Mouse (Mus musculus) layer of hippocampus, adult 9-11 months (tissue): ENCODE measurements around the gene Cyp4x1.

ENCODE experiments used
- DNase-seq: peaks from one replicate; pipeline ENCODE4 v3.0.0; 2022

The Cyp4x1 gene

DNA sequence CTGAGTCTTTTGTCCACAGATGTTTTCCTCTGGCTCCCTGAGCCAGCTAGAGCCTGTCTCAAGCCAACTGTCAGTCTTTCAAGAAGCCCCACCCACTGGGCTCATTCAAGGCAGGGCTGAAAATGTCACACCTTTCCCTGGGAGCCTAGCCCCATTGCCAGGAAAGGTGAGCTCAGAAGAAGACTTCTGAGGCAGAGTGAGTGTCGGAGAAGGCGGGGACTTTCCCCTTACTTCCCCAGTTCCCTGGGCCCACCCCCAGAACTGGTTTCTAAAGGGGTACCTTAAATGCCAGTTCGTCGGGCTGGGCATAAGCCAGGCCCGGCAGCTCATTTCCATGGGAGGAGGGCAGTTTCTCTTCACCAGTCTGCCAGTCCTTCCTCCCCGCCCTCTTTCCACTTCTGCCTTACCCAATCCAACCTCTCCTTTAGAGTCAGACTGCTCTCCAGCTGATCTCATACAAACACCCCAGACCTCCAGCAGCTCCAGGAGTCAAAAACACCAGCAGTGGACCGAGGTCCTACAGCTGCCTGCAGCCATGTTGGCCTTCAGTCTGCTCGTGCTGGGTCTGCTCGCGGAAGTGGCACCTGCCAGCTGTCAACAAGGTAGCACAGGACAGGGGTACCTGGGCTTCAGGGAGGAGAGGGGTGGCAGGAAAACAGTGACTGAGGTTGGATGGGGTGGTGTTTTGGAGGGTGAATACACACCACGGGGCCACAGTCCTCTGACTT lies 45.3 kb downstream of the Cyp4x1 start, which contains the start of gene Pdzk1ip1:
Pdzk1ip1 (plus strand) TSS at position 98 of the 728 bp plus-strand sequence.
- DNase-seq: no peak

DNA sequence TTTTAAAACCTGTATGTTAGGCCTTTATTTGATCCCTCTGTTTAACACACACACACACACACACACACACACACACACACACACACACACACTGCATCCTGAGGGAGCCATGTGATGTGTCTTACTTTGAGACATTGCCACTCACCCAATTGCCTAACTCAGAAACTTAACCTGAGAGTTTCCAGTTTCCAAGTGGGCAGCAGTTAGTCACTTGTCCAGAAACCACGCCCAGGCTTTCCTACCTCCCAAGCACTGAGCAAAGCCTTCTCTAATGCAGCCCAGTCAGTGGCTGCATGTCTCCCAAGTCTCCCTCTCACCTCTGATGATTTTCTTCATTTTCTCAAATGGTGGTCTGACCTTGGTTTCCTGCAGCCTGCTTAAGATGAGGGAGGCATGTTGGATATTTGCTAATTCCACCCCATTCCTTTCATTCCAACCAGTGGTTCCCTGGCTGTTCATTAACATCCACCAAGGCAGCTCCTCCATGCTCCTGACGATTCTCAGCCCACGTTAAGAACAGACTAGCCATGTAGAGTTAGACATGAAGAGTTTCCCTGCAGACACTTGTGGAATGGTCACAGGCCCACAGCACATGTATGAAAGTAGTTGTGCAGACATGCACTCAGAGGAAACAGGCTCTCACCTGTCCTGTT lies 47.2 kb downstream of the Cyp4x1 start:
- no peak for DNase-seq

DNA sequence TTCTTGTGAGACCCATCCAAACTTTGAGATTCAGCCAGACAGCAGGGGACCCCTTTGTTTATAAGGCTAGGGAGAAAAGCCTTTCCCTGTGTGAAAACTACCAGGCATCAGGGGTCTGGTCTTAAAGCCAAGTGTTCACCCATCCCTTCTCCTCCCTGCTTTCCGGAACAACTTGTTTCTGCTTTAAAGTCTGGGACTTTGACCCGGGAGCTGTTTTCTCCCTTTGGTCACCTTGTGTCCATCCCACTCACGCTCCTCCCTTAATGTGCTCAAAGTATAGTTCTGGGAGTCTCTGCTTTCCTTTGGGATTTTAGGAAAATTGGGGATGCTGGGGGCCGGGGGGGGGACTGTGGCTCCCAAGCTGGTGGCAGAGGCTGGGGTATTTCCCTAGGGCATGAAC lies 47.8 kb downstream of the Cyp4x1 start:
- DNase-seq: no peak

DNA sequence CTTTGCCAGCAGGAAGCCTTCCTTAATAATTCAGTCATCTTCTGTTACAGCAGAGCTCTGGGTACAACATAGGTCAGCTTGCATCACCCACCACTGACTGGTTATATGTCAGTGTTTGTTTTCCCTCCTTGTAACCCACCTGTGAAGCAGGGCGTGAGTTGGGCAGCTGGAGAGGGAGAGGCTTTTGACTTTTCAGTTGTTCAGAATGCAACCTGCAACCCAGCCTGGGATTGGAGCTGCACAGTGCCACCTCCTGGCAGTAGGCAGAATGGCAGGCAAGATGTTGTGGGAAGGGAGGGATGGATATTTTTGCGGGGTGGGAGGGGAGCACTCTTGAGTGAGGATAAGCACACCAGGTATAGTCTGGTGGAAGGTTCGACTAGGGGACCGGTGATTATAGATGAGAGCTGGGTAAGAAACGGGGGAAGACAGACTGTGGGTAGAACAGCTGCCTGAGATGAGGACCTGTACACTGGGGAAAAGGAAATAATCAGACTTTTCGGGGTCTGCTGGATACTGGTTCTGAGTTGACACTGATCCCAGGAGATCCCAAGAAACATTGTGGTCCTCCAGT lies 48.5 kb downstream of the Cyp4x1 start:
- DNase-seq: no peak

DNA sequence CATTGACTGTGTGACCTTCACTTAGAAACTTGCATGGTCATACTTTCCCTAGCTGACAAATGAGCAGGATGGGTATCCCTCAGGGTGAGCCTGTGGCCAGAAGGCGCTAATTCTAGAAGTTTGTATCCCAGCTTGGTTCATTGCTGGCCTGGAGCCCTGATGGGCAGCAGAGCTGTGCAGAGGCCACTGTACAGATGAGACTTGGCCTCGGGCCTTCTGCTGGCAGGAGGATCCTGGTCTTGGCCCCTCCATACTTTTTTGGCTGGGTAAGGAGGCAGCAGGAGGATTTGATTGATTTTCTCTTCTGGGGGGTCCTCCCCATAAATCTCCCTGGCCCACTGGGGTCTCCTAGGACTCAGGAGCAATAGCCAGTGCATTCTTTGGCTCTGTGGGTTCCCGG lies 51.0 kb downstream of the Cyp4x1 start:
- DNase-seq: no peak

DNA sequence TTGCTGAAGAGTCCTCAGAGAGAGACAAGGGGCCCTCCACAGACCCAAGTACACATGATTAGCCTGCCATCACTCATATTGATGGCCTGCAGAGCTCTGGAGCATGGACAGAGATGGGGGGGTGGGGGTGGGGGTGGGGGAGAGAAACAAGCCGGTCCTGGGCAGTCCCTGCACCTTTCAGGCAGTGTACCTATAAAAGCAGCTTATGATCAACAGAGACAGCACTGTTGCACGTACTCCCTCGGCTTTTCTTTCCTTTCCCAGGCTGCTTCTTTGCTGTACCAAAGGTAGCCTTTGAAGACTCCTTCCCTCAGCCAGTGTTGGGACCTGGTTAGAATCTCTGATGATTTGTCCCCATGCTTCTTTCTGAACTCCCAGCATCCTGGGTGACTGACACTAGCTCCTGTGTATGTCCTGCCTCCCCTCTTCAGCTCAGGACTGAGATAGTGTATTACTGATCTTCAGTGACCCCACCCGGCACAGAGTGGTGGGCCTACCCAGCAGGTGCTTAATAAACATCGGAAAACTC lies 54.2 kb downstream of the Cyp4x1 start:
- DNase-seq: no peak

DNA sequence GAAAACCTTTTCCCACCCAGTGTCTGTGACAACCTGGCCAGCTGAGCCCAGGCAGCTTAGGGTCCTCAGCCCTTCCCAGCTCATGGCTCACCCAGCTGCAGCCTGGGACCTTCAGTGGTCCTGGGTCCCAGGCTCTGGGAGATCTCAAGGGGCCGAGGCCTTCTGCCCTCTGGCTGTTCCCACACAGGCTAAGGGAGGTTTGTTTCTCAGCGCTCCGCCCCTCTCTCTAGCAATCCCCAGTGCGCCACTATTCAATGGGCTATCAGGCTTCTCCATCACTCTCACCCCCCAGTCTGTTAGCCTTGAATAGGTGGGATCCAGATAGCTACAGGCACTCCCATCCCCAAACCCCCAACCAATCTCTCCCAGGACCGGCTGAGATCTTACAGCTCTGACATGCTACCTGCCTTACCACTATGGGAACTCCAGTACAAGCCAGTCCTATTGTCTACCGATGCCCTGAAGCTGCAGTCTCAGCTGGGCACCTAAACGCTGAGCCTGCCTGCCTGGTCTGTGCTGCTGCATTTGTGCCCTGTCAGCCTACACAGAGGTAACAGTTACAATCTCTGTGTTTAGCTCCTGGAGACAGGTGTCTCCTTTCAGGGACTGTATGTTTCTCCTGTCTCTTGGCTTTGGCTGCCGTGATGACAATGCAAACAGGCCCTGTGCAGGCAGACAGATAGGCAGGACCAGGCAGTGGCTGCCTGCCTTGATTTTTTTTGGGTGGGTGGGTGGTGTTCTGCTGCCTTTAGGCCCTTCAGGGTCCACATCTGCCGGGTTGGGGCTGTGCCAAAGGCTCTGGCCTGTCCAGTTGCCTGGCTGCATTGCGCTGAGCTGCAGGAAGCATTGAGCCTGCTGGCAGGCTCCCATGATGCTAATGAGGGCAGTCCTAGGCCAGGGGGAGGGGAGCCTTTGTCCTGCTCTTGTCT lies 54.9 kb downstream of the Cyp4x1 start:
- no peak for DNase-seq

DNA sequence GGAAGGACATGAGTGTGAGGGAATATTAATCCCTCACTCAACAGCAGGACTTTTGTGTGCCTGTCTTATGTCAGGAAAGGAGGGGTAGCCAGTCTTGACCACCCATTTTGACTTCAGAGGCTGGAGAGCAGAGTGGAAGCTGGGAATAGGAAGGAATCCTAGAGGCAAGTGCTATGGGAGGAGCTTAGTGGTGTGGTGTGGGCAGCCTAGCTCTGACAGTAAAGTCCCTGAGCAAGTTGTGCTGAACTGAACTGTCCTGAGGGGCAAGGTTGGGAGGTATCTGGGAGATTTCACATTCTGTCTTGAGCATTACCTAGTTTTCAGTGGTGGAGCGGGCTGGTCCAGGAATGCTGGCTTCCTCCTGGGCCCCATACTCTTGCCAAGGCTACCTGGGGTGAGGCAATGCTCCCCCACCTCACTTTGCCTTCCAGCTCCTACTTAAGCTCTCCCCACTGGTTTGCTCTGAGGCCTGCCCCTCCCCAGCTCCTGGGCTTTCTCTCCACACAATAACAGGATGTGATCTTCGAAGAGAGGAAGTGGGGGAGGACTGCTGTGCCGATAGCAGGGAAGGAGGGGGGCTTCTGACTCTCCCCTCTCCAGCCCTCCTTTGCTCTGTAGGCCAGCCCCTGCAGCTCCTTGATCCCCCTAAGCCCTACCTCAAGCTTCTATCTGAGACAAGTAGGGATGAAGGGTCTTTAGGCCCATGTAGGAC lies 58.7 kb downstream of the Cyp4x1 start:
- DNase-seq: no peak

DNA sequence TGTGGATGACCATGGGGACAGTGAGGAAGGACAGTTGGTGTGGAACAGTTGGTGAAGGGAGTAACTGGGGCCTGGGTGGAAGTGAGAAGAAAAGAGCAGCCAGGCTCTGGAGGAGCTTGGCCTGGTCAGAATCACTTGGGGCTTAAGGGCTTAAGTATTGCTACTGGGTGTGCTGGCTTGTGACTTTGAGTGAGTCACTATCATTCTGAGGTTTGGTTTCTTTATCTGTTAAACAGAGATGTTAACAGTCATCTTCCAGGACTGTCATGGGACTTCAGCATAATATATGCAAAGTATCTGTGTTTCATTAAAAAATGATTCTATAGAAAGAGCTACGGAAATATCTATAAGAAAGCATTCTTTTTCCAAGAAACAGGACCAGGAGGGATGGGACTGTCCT lies 59.3 kb downstream of the Cyp4x1 start:
- DNase-seq: no peak

DNA sequence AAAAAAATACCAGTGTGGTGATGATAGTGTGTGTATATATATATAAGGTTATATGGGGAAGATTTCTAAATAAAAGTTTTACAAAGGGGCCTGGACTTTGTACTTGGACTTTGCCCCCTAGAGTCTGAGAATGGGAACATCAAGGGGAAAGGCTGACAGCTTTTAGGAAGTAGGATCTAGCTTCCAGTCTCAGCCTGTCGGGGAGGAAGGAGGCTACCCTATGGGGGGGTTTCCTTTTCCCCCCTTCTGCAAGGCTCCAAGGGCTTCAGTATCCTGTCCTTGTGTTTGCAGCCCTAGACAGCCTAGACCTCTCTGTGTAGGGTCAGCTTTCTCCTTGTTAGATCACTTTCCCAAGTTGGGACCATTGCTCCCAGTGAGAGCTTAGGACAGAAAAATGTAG lies 62.4 kb downstream of the Cyp4x1 start:
- no peak for DNase-seq

DNA sequence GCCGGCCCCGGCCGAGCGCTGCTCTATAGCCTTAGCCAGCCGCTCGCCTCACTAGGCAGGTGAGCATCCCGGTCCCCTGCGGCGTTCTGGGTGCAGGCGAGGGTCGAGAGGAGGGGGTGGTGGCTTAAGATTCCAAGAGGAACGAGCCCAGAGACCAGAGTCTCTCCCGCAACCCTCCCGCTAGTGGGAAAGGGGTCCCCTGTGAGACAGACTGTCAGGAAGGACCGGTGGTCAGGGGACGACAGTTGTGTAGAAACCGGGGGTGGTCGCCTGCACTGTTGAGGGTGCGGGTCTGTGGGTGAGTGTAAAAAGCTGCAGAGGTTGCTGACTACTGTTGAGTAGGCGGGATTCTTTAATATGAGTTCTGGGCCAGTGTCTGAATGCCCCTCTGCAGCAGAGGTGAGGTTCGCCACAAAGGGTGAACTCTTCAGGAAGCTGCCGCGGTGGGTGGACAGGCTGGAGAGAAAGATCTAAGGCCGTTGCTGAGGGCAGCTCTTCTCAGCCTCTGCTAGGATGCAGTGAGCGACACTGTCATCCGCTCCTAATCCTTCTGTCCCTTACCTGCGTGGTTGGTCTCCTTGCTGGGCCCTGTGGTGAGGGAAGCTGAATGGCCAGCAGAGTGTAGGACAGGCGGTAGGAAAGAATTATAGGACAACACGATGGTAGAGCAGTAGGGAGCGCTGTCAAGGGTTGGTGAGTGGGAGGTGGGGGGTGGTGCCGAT lies 70.4 kb downstream of the Cyp4x1 start:
- DNase-seq: no peak

DNA sequence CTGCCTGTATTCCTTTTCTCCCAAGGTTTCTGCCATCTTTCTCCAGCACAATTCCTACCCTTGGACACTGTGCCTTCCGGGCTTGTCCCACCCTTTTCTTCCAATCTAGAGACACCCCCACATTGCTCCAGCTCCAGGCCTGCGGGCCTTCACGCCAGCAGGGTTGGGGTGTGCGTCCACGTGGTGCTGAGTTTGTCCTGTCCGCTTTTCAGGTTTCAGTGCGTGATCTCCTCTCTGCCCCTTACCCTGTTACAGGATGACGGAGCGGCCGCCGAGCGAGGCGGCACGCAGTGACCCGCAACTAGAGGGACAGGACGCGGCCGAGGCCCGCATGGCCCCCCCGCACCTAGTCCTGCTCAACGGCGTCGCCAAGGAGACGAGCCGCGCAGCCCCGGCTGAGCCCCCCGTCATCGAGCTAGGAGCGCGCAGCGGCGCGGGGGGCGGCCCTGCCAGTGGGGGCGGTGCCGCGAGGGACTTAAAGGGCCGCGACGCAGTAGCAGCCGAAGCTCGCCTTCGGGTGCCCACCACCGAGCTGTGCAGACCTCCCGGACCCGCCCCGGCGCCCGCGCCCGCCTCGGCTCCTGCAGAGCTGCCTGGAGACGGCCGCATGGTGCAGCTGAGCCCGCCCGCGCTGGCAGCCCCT lies 71.1 kb downstream of the Cyp4x1 start:
- no peak for DNase-seq

DNA sequence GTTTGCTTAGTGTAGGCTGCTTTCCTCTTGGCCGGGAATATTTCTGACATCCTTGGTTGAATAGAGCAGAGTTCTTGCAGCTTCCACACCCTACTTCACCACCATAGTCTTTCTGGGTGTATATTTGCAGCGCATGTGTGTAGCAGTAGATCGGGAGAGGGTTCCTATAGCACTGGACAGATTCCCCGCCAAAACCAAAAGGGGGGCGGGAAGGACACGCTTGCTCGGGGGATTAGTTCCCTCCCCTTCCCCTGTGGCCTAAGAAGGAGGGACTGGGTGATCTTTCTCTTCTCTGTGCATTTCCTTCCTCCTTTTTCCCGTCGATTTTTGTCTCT lies 71.6 kb downstream of the Cyp4x1 start:
- no peak for DNase-seq

DNA sequence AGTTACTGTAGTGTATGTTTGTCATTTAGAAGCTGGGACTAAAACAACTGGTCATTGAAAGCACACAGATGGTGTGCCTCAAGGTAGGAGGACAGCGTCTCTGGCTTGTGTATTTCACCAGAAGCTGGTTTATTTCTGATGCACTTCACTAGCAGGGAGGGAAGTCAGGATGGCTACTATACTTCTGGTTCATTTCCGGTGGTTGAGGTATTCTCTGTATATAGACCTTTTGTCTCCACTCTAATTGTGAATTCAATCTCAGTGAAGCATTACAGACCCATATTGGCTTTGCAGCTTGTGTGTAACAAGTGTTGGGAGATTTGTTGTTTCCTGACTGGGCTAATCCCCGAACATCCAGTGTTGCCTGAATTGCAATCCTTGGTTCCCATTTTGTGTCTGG lies 73.3 kb downstream of the Cyp4x1 start:
- DNase-seq: no peak

DNA sequence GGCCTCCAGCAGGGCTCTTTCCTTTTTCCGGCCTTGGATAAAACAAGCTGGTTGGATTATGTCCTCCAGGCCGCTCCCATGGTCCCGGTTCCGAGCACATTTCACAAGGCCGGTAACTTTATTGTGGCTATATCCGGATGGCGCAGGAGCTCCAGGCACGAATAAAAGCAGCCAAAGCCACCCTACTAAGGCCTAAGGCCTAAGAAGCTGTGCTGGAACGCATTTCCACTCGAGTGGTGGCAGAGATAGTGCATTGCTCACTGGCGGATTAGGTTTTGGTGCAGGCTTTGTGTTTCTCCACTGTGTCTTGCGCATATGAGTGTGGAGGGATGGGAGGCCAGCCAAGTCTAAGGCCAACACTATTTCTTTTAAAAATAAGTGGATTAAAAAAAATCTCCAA lies 74.2 kb downstream of the Cyp4x1 start:
- no peak for DNase-seq

DNA sequence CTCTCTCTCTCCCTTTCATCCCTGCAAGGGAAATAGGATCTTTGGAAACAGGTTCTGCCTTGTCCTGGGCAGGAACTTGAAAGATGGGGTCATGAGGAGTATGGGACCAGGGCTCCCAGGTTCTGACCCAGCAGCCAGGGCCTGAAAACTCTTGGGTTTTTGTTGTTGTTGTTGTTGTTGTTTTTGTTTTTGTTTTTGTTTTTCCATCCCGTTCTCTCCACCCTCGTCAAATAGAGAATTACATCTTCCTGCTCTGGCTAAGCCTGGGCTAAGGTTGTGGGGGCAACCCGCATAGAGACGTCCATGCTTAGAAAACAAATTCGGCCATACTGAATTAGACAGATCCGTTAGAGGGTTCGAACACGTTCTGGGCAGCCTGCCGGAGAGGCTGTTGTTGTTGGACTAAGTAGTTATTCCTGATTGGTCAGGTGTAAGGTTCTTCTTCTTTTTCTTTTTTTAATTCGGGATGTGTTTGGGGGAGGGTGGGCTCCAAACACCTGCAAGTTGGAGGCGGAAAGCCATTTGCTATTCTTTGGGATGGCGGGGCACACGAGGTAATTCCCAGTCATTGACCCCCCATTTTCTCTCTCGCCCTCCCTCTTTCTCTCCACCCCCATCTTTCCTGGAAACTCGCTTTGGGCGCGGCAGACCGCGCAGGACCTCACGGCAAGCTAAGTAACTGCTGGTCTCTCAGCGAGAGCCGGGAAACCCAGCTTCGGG lies 75.0 kb downstream of the Cyp4x1 start:
- DNase-seq: no peak

DNA sequence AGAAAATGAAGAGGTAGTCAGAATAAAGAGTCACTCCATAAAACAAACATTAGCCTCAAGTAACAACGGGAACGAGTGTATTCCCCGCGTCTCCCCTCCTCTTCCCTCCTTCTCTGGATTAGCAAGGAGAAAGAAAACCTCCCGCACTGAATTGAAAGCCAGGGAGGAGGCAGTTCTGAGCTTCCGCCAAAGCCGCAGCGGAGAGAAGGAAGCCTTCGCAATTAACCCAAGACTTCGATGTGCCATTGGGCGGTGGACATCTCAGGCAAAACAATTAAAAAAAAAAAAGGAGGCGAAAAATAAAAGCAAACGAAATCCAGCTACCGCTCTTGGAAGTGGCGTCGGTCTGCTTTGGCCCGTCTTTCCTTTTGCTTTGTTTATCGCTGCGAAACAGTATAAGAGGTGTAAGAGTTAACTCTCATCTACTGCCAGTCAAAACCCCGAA lies 75.7 kb downstream of the Cyp4x1 start:
- no peak for DNase-seq

DNA sequence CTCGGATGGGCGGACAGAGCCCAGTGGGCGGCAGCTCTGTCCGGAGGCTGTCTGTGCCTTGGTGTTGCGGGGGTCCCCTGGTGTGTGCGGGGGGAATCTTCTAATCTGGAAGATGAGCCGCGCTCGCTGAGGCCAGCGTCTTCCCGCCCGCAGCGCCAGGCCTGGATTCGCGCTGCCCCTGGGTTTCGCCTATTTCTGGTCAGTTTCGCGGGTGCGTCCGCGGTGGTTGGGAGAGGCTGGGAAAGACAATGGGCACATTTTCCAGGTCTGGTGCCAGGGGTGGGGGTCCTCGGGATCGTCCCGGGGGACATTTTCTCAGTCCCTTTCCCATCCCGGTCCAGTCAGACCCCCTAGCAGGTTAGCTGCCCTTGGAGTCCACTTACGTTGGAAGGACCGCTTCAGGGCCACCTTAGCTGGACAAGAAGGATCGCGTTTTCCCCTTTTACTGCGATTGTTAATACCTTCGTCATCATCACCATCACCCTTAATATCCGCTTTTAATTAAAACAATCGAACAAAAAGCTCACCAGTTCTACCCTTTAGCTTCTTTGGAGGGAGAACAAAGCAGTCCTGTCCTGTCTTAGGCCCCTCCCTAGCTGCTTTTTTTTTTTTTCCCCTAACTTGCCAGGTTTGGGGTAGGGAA lies 76.3 kb downstream of the Cyp4x1 start:
- no peak for DNase-seq

DNA sequence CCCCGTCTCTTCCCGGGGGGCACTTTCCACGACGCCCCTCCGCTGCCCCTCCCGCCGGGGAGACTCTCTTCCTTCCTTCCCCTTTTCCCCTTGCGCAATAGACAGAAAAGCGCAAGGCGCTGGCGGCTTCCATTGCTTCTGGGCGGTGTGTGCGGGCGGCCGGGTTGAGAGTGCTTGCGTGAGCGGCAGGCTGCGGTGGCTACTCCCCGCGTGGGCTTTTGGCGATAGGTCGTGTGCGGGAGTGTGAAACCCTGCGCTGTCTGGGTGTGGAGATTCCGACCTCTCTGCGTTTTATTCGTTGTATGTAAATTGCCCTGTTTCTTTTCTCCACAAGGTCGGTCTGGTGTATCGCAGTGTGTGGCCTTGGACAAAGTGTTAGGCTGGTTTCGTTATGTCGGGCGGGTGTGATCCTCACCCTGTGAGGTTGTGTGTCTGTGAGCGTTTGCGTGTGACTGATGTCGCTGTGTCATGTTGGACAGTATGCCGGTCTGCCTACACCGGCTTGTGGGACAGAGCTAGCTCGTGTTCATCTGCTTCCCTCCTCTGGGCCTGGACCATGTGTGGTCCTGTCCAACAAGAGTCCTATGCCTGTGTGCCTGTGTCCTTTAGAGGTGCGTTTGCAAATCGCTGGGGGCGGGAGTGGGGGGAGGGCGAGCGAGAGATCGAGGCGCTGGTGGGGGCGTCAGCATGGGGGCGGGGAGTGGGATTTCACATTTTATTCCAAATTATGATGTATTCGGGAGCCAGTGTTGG lies 77.0 kb downstream of the Cyp4x1 start:
- DNase-seq: peak; percentile 44
